Mouse (Mus musculus) hematopoietic stem cell, adult 5-6 weeks (primary cell): ENCODE results near the gene Mdk. TPM values are rescaled to one million over a fixed set of nuclear protein-coding genes. Genes with fewer than 3 reads are reported as not detected.

Source experiments
- ATAC-seq, 2 experiments: fragments of 125-278 bp in 1 of 2; replicated peaks in 1 of 2; 2 replicates each; pipeline ENCODE4 v1.8.0; 2016 to 2017; ENCODE audit warnings: inconsistent platforms in 2 of 2, mild to moderate bottlenecking in 2 of 2, moderate number of reproducible peaks in 2 of 2, low read depth in 1 of 2, moderate TSS enrichment in 1 of 2; ENCODE audit not compliant: low FRiP score in 2 of 2, poor library complexity in 2 of 2, severe bottlenecking in 2 of 2, insufficient read depth in 1 of 2, low TSS enrichment in 1 of 2
- total RNA-seq: library from RNA; stranded (forward); fragments of 172-1452, 232-1000 nt; gene quantifications from 2 replicates; pipeline ENCODE4 v1.2.3, GENCODE M21; 2017

Gene Mdk
- total RNA-seq, 1 experiment from 2014 or later = not detected

GRCm38 (mm10) chr2:91925442-91925841 lies 6.7 kb downstream of the Mdk start:
- ATAC-seq = no peak

GRCm38 (mm10) chr2:91924726-91925125 lies 7.4 kb downstream of the Mdk start:
- no peak for ATAC-seq

- ATAC-seq = peak; percentile 58 to 61
Observed at GRCm38 (mm10) chr2:91923415-91924337, 8.4 kb downstream of the Mdk start.

- no peak for ATAC-seq
Observed at GRCm38 (mm10) chr2:91922586-91923414, 9.3 kb downstream of the Mdk start.

DNA sequence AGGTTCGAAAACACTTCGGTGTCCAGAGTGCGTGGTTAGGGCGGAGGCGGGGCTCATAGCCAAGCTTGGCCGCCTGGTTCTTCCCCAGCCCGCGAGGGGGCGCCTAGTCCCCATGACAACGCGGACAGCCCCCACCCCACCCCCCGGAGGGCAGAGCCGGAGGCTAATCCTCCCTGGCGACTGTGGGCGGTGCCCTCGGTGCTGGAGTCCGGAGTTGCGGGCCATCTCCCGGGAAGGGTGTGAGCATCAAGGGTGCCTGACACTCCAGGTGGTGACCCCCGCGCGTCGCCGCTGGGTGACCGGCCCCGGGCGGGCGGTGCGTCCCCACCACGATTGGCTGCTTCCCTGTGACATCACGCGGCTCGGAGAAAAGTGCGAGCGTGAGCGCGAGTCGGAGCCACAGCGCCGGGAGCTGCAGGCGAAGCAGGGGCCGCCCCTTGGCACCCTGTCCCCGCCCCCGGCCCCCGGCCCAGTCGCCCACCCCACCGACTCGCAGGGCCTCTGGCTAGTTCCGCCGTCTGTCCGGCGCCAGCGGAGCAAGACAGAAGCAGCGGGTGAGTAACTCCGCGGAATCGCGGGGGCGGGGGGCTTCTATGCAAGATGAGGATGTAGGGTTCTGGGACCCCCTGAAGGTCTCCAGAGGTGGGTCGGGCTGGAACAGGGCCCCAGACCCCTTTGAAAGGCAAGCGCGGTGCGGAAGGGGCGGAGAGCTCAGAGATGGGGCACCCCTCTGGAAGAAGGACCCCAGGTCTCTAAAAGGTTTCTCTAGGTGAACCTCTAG lies 10.1 kb downstream of the Mdk start:
- peak; percentile 22 to 23; a peak in 3 of 4 replicates for ATAC-seq

DNA sequence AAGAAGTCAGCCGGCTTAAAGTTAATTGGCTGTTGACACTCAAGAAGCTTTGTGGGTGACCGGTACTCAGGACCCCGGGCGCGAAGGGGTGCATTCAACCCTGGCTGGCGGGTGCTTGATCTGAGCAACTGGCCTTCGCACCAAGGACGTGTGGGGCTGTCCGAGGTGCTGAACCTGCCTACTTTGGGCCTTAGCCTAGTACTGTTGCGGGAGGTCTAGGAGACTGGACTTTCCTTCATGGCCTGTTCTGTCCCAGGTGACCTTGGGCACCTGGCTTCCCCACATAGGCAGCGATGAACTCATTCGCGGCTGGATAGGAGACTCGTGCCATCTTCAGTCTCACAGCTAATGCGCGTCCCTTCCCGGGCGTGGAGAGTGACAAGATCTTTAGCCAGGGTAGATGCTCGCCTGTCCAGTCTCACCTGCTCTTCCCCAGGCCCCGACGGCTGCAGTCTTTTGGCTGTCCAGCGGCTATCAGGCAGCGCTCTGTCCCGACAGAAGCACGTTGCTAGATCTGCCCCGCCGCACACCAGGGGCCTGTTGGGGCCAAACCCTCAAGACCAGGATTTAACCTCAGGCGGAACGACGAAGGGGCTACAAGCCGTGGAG lies 10.8 kb downstream of the Mdk start:
- ATAC-seq = peak in 1 of 2 experiments; percentile 27; a peak in 2 of 4 replicates

- ATAC-seq = no peak
Observed at GRCm38 (mm10) chr2:91920130-91920529, 12.0 kb downstream of the Mdk start.

GRCm38 (mm10) chr2:91917096-91917495 lies 15.0 kb downstream of the Mdk start:
- ATAC-seq = no peak

- no peak for ATAC-seq
Observed at GRCm38 (mm10) chr2:91916346-91916977, 15.6 kb downstream of the Mdk start.

GRCm38 (mm10) chr2:91913328-91914110 lies 18.6 kb downstream of the Mdk start:
- no peak for ATAC-seq

DNA sequence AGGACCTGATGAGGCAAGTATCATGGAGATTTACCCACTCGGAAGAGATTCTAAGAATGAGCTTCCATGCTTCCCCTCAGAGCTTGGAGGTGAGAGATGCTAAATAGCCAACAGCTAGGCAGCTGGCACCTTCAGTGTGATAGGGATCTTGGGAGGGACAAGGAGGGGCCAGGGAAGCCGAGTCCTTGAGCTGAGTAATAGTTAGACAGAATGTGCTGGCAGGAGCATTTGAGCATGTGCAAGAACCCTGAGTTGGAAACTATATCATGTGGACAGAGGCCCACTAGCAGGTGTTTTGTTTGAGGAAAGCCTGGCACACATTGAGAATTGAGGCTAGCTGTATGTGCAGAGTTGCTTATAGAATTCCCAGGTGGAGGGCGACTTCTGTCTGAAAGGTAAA lies 19.5 kb downstream of the Mdk start:
- ATAC-seq = no peak

- ATAC-seq = no peak
Observed at GRCm38 (mm10) chr2:91906141-91906540, 26.0 kb downstream of the Mdk start.

DNA sequence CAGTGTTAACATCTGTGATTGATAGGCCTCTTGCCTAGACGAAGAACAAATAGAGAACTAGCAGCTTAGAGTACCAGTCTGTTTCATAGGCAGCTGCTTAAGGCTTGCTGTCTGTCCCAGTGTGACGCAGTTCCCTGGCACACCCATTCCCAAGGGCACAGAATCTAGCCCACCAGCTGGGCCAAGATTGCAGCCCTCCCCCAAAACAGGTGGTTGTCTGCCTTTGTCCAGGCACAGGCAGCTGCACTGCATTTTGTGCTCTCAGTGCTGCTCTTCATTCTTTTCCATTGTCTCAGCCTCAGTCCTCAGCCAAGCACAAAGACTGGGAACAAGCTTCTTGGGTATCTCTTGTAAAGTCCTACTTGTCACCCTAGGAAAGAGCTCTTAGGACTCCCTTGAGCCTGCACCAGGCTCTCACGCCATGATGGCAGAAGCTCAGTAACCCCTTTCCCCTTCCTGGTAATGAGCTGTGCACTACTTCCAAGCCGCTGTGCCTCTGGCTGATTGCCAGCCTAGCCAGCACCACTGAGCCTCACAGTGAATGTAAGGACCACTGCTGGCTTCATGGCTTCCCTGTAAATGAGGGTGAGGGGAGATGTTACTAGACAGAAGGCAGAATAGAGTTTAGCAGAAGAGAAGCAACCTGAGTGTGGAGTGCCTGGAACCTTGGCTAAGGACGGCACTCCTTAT lies 27.3 kb downstream of the Mdk start:
- no peak for ATAC-seq

GRCm38 (mm10) chr2:91903171-91903925 lies 28.7 kb downstream of the Mdk start:
- no peak for ATAC-seq

DNA sequence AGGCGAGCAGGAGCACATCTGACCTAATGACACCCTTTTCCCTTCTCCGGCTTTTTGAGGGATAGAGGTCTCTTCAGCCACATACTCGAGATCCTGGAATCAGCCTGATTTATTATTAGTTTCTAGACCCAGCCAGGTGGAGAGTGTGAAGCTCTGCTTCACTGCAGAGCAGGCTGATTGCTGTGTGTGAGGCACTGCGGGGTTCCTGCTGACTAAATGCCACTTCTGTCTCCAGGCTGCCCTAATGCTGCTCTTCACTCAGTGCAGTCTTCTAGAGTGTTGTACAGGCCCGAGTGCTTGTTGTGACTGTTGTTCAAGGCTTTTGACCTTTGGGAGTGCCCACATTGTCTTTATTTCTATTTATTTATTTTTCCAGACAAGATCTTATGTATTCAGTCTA lies 29.8 kb downstream of the Mdk start:
- ATAC-seq = no peak
